In the genomic region with DNA sequence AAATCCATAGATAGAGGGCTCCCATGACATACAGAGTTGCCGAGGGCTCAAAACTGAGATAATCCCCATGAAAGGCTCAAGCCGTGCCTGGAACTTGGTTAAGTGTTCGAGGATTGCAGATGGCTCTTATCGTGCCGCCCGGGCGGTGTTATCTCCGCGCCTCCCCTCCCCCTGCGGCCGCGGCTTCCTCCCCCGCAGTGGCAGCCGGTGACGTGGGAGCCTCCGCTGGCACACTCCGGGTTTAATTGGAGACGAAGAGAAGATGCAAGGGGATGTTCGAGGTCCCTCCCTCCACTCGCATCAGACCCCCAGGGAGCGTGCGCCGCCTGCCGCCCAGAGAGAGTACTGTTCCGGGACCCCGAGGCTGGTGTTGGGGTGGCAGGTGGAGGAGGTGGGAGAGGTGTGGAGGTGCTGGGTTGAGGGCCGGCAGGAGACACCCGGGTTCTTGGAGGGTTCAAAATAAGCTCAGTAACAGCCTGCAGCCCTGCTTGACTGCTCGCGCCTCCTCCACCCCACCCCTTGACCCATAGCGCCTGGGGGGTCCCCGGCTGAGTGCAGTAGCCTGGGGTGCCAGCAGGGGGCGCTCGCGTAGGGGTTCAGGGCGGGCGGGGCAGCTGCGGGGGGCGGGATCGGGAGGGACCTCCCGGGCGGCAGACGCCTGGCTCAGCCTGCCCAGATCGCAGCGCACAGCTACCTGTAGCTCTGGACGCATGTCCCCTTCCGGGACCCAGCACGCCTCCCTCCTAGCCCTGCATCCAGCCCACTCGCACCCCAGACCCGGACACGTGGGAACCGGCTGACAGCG, we compare ENCODE assay signal across 8 mouse cellular contexts. TPM values are rescaled to one million over a fixed set of nuclear protein-coding genes. Genes with fewer than 3 reads are reported as not detected.
A peak's percentile ranks its signal among the peaks of the same experiment; 100 is the strongest.
DNase-seq lines count a peak whose midpoint lies in the region; ATAC-seq and TF ChIP-seq lines count a peak whose summit lies in the region.

A gene (plus strand): TSS at position 244 of the 805 bp plus-strand sequence.

- peak within 1 kb of the TSS; percentile 14; the same call in 1 of the 2 replicates for H3K9ac ChIP-seq in heart, embryonic 15.5 days
- H3K9ac ChIP-seq in liver, embryonic 14.5 days (replicated peaks) = peak within 1 kb of the TSS; percentile 9; the same call in 1 of the 2 replicates
- H3K9ac ChIP-seq in stomach, embryonic 16.5 days (ENCODE audit: low read length) = peak within 1 kb of the TSS; percentile 41

- under 1% methylated on average over 51 of the region's 53 CpGs for WGBS in heart, embryonic 15.5 days
- WGBS in liver, embryonic 14.5 days (ENCODE audit: insufficient replicate concordance) = 1% methylated on average over 53 of the region's 53 CpGs
- WGBS in stomach, embryonic 16.5 days = 1% methylated on average over 52 of the region's 53 CpGs

- peak; percentile 45; the same call in 1 of the 2 replicates for ATAC-seq in heart, embryonic 15.5 days (replicated peaks; ENCODE audit: insufficient number of reproducible peaks, insufficient read depth, low FRiP score, low read depth)
- peak; percentile 71 for ATAC-seq in liver, embryonic 14.5 days (ENCODE audit: insufficient read depth)
- peak; percentile 28; the same call in 1 of the 2 replicates for ATAC-seq in stomach, embryonic 16.5 days (ENCODE audit: insufficient read depth, low FRiP score)

- H3K4me2 ChIP-seq in heart, embryonic 15.5 days = peak within 1 kb of the TSS; percentile 68
- peak within 1 kb of the TSS; percentile 55 for H3K4me2 ChIP-seq in liver, embryonic 14.5 days (ENCODE audit: low read depth)
- H3K4me2 ChIP-seq in stomach, embryonic 16.5 days (ENCODE audit: low read depth, low read length) = peak within 1 kb of the TSS; percentile 60

- no peak within 1 kb of the TSS for H3K27ac ChIP-seq in heart, embryonic 15.5 days
- no peak within 1 kb of the TSS for H3K27ac ChIP-seq in liver, embryonic 14.5 days
- H3K27ac ChIP-seq in stomach, embryonic 16.5 days (ENCODE audit: low read length) = no peak within 1 kb of the TSS

- peak within 1 kb of the TSS; percentile 40 for H3K4me3 ChIP-seq in heart, embryonic 15.5 days
- H3K4me3 ChIP-seq in liver, embryonic 14.5 days (ENCODE audit: insufficient read depth in 1 of 2, low read depth in 2 of 2, low read length in 2 of 2) = peak within 1 kb of the TSS in 1 of 2 experiments; percentile 19; a peak in 2 of 4 replicates
- peak within 1 kb of the TSS; percentile 33 for H3K4me3 ChIP-seq in stomach, embryonic 16.5 days (replicated peaks; ENCODE audit: low read length)

- H3K36me3 ChIP-seq in heart, embryonic 15.5 days = no peaks in the 10 kb centered on the region
- H3K36me3 ChIP-seq in liver, embryonic 14.5 days (replicated peaks; ENCODE audit: control insufficient read depth, insufficient read depth, low read depth) = no peaks in the 10 kb centered on the region
- H3K36me3 ChIP-seq in stomach, embryonic 16.5 days (ENCODE audit: control insufficient read depth, insufficient read depth, low read length) = no peaks in the 10 kb centered on the region

- H3K4me1 ChIP-seq in heart, embryonic 15.5 days (replicated peaks) = peaks cover 20% of the 10 kb centered on the region
- peaks cover 2 to 6% of the 10 kb centered on the region in 2 experiments; a peak in 2 of 4 replicates for H3K4me1 ChIP-seq in liver, embryonic 14.5 days (replicated peaks; ENCODE audit: control insufficient read depth in 2 of 2, insufficient read depth in 2 of 2, low read length in 1 of 2)
- H3K4me1 ChIP-seq in stomach, embryonic 16.5 days (ENCODE audit: control insufficient read depth, insufficient read depth, low read length) = peaks cover 8% of the 10 kb centered on the region; the same call in 1 of the 2 replicates

- DNase-seq in CD4-positive helper T cell, adult 2 months (ENCODE audit: low read depth, low spot score) = peak; percentile 94
- peak; percentile 62 to 72 for DNase-seq in adrenal gland, adult 18-20 months (ENCODE audit: low spot score in 2 of 2)
- DNase-seq in embryo, embryonic 11 days = peak; percentile 51
- peak; percentile 19 to 67 for DNase-seq in kidney, postnatal 25 days
- DNase-seq in liver, embryonic 14.5 days (ENCODE audit: low read depth in 3 of 3, low spot score in 3 of 3) = peak; percentile 28 to 46 (median 44)
- DNase-seq in natural killer cell, adult 2 months (ENCODE audit: low spot score in 2 of 2) = peak; percentile 74 to 87

- peaks cover 62% of the 10 kb centered on the region for H3K27me3 ChIP-seq in heart, embryonic 15.5 days
- H3K27me3 ChIP-seq in liver, embryonic 14.5 days (ENCODE audit: control insufficient read depth, insufficient read depth, low read length) = peaks cover 29% of the 10 kb centered on the region
- H3K27me3 ChIP-seq in stomach, embryonic 16.5 days (ENCODE audit: control insufficient read depth, insufficient read depth, low read length) = peaks cover 26% of the 10 kb centered on the region

- peak; percentile 62 for TF ChIP-seq CTCF in liver, embryonic 14.5 days (IDR thresholded peaks at IDR 0.05; ENCODE audit: low read depth)

- TF ChIP-seq EP300 in liver, embryonic 14.5 days (IDR thresholded peaks at IDR 0.05; ENCODE audit: low read depth) = no peak

- H3K9me3 ChIP-seq in heart, embryonic 15.5 days (replicated peaks) = no peaks in the 10 kb centered on the region
- H3K9me3 ChIP-seq in liver, embryonic 14.5 days (ENCODE audit: control insufficient read depth, low read length) = no peaks in the 10 kb centered on the region
- no peaks in the 10 kb centered on the region for H3K9me3 ChIP-seq in stomach, embryonic 16.5 days (replicated peaks; ENCODE audit: control insufficient read depth, low read length)

RNA-seq across cellular contexts. Expression of the gene that starts here (rescaled TPM):
- total RNA-seq in adrenal gland, adult 18-20 months (2021) = 10 to 100 TPM in 1 of 2 experiments, 1 to 10 TPM in 1; 4.3 to 14.1 TPM
- polyA plus RNA-seq in heart, embryonic 15.5 days (2015; fragmentation: Nextera tagmentation; extraction: Ambion mirVana) = 0.25 and 0.55 TPM in 2 replicates
- polyA plus RNA-seq in liver, embryonic 14.5 days (2012; rRNA removed) = 0.10 and 0.18 TPM in 2 replicates
- 0.17 TPM in 1 of 2 replicates, not detected in the other for polyA plus RNA-seq in liver, embryonic 14.5 days (2014; fragmentation: Nextera tagmentation; extraction: Ambion mirVana)
- 0.40 and 0.72 TPM in 2 replicates for polyA plus RNA-seq in stomach, embryonic 16.5 days (2015; fragmentation: Nextera tagmentation; extraction: Ambion mirVana)

Comparison
In these comparisons a context has a peak if more than half of its experiments do, and no peak if none do; other contexts are left out.
1. Peak in ATAC-seq, H3K4me3 ChIP-seq, H3K9ac ChIP-seq and H3K4me2 ChIP-seq in heart, embryonic 15.5 days; RNA of the gene not detected or under 1 TPM.
2. Peak in DNase-seq, ATAC-seq, H3K9ac ChIP-seq and H3K4me2 ChIP-seq in liver, embryonic 14.5 days; RNA of the gene not detected or under 1 TPM.
3. Peak in ATAC-seq, H3K4me3 ChIP-seq, H3K9ac ChIP-seq and H3K4me2 ChIP-seq in stomach, embryonic 16.5 days; RNA of the gene not detected or under 1 TPM.
4. DNase-seq: peak in every context shown above with its lines; median percentile 94 in CD4-positive helper T cell, adult 2 months; 80 in natural killer cell, adult 2 months; 67 in adrenal gland, adult 18-20 months; 51 in embryo, embryonic 11 days; 44 in liver, embryonic 14.5 days; 43 in kidney, postnatal 25 days.